Mouse (Mus musculus) intestine, postnatal 0 days (tissue): ENCODE data around the gene 1110059E24Rik. TPM values are rescaled to one million over a fixed set of nuclear protein-coding genes. Genes with fewer than 3 reads are reported as not detected.
"Not testable (repeated sequence)": the region's sequence is repeated elsewhere in the genome, so short reads cannot be mapped to it uniquely, and the experiment has no call there.

Source experiments
- ATAC-seq: fragments of 200-750 bp; cut with Nextera tagmentation; 2 replicates; pipeline ENCODE4 v1.8.0; 2017; ENCODE audit warnings: mild to moderate bottlenecking, moderate TSS enrichment, moderate library complexity
- H3K27ac ChIP-seq: fragments of 300-500 bp; sonication (generic); 2 replicates; pipeline ENCODE4 v1.5.1; 2014; ENCODE audit warnings: mild to moderate bottlenecking, low read depth, low read length, moderate library complexity
- H3K27me3 ChIP-seq: fragments of 300-500 bp; sonication (generic); replicated peaks from 2 replicates; pipeline ENCODE4 v1.6.1; 2014; ENCODE audit warnings: low read length, mixed read lengths; ENCODE audit not compliant: control insufficient read depth, insufficient read depth
- H3K36me3 ChIP-seq: fragments of 300-500 bp; sonication (generic); 2 replicates; pipeline ENCODE4 v1.6.1; 2014; ENCODE audit warnings: mild to moderate bottlenecking, moderate library complexity; ENCODE audit not compliant: control insufficient read depth, insufficient read depth
- H3K4me1 ChIP-seq: fragments of 300-500 bp; sonication (generic); replicated peaks from 2 replicates; pipeline ENCODE4 v1.6.1; 2014; ENCODE audit warnings: antibody characterized with exemption, low read length, mixed read lengths; ENCODE audit not compliant: control insufficient read depth, insufficient read depth
- H3K4me2 ChIP-seq: fragments of 300-500 bp; sonication (generic); replicated peaks from 2 replicates; pipeline ENCODE4 v1.6.1; 2014; ENCODE audit warnings: low read depth, mild to moderate bottlenecking, moderate library complexity
- H3K4me3 ChIP-seq: fragments of 300-500 bp; sonication (generic); 2 replicates; pipeline ENCODE4 v1.5.1; 2014; ENCODE audit warnings: low read depth, low read length
- H3K9ac ChIP-seq: fragments of 300-500 bp; sonication (generic); 2 replicates; pipeline ENCODE4 v1.6.1; 2014; ENCODE audit warnings: mild to moderate bottlenecking, low read depth, low read length
- H3K9me3 ChIP-seq: fragments of 300-500 bp; sonication (generic); 2 replicates; pipeline ENCODE4 v1.6.1; 2016; ENCODE audit warnings: mixed run types; ENCODE audit not compliant: control insufficient read depth
- CTCF ChIP-seq: sonication (generic); IDR thresholded peaks from 2 replicates; pipeline ENCODE4 v1.5.1; 2016; ENCODE audit warnings: low read depth, mild to moderate bottlenecking, control low read depth, antibody characterized with exemption, moderate library complexity
- WGBS: fragments of 180-500 bp; shearing (Covaris S2); extraction: QIAGEN DNeasy Blood & Tissue Kit; methylation state at CpG from one replicate; pipeline ENCODE4 v1.1.7; 2014; 5-methylcytosine and 5-hydroxymethylcytosine counted together
- polyA plus RNA-seq: library from polyadenylated mRNA; unstranded; fragments of >200 nt; fragmentation: Nextera tagmentation; extraction: Ambion mirVana; gene quantifications from 2 replicates; pipeline ENCODE4 v1.2.1, GENCODE M21; 2015

1110059E24Rik gene
- polyA plus RNA-seq, 1 experiment from 2014 or later: 46.5 TPM

- 36% methylated on average over 1 of the region's 1 CpGs for WGBS
- no peak overlapping the region for H3K4me2 ChIP-seq
- H3K36me3 ChIP-seq: no peaks in the 10 kb centered on the region
- H3K27ac ChIP-seq: no peak overlapping the region
- no peak for TF ChIP-seq CTCF
- H3K9ac ChIP-seq: no peak overlapping the region
- 0 out of 2 replicates have a peak, but pooled peaks cover 1% of the 10 kb centered on the region for H3K4me1 ChIP-seq
- no peak for ATAC-seq
- no peaks in the 10 kb centered on the region for H3K27me3 ChIP-seq
- no peak overlapping the region for H3K4me3 ChIP-seq
- no peaks in the 10 kb centered on the region for H3K9me3 ChIP-seq
Measured at GRCm38 (mm10) chr19:21629501-21629900, 23.3 kb downstream of the 1110059E24Rik start.

- Histone ChIP-seq H3K4me2 (no peak overlapping the region), H3K9ac (no peak overlapping the region), H3K27ac (no peak overlapping the region), H3K4me1 (0 out of 2 replicates have a peak, but pooled peaks cover 3% of the 10 kb centered on the region), H3K9me3 (no peaks in the 10 kb centered on the region), H3K27me3 (no peaks in the 10 kb centered on the region), H3K4me3 (no peak overlapping the region), H3K36me3 (no peaks in the 10 kb centered on the region)
- WGBS: 76% methylated on average over 1 of the region's 1 CpGs
- TF ChIP-seq CTCF: no peak
- no peak for ATAC-seq
Measured at GRCm38 (mm10) chr19:21629030-21629429, 23.7 kb downstream of the 1110059E24Rik start.

DNA sequence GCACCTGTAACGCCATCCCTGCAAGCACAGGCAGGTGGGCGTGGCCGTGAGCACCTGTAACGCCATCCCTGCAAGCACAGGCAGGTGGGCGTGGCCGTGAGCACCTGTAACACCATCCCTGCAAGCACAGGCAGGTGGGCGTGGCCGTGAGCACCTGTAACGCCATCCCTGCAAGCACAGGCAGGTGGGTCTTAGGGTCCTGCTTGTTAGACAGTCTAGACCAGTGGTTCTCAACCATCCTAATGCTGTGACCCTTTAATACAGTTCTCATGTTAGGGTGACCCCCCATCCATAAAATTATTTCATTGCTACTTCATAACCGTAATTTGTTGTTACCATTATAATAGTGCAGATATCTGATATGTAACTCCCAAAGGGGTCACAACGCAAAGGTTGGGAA, 24.3 kb downstream of the 1110059E24Rik start:
- not testable (repeated sequence) for H3K9me3 ChIP-seq, H3K36me3 ChIP-seq, H3K4me1 ChIP-seq, H3K27me3 ChIP-seq, H3K27ac ChIP-seq, H3K4me3 ChIP-seq, H3K9ac ChIP-seq
- 33% methylated on average over 10 of the region's 11 CpGs for WGBS
- ATAC-seq: peak; percentile 39; the same call in 1 of the 2 replicates
- 0 out of 2 replicates have a peak overlapping the region, but pooled peaks have one; percentile 32 for H3K4me2 ChIP-seq

DNA sequence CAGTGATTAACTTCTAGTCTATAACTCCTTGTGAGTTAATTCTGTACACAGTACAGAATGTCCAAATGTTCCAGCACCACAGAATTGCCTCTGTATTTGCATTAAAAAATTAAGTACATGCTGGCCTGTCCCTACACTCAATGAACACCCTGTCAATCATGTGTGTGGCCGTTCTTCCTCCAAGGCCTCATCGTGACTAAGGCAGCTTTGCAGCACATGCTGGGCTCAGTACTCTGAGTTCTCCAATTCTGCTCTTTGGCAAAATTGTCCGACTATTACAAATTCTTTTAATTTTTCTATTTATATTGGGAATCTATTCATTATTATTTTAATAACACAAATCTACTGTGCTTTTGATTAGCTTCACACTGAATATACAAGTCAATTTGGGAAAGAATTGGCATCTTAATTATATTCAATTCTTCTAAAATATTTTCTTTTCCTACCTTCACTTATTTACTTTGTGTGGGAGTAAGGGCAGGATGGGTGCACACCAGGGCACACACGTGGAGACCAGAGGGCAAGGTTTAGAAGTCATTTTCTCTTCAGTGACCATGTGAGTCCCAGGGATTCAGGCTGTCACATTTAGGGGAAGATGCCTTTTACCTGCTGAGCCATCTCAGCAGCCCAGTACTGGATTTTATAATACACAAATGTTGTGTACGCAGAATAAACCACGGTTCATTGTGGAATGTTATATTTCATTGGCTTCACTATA, 26.3 kb downstream of the 1110059E24Rik start:
- H3K36me3 ChIP-seq: no peaks in the 10 kb centered on the region
- H3K4me3 ChIP-seq: no peak overlapping the region
- H3K9me3 ChIP-seq: no peaks in the 10 kb centered on the region
- TF ChIP-seq CTCF: no peak
- H3K4me1 ChIP-seq: peaks cover 10% of the 10 kb centered on the region; the same call in 1 of the 2 replicates
- no peak overlapping the region for H3K9ac ChIP-seq
- ATAC-seq: no peak
- 85% methylated on average over 6 of the region's 6 CpGs for WGBS
- no peak overlapping the region for H3K4me2 ChIP-seq
- no peaks in the 10 kb centered on the region for H3K27me3 ChIP-seq
- no peak overlapping the region for H3K27ac ChIP-seq

DNA sequence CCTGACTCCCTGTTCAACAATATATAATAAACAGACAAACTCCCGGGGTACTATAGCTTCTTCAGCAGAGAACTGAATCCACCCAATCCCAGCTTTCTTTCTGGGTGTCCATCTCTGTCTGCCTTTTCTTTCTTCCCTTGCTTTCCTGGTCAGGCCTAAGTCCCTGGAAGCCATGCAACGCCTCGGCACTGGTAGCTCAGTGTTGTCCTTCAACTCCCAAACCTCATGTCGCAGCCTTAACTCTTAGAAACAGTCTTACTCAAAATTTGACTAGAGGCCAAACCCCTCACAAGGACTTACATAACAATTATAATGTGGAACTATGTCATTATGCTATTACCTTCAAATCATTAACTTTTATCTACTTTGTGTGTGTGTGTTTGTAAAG, 28.6 kb downstream of the 1110059E24Rik start:
- H3K9ac ChIP-seq: no peak overlapping the region
- no peaks in the 10 kb centered on the region for H3K36me3 ChIP-seq
- H3K4me1 ChIP-seq: peaks cover 10% of the 10 kb centered on the region; the same call in 1 of the 2 replicates
- H3K4me2 ChIP-seq: no peak overlapping the region
- ATAC-seq: peak; percentile 17; the same call in 1 of the 2 replicates
- H3K4me3 ChIP-seq: no peak overlapping the region
- no peak for TF ChIP-seq CTCF
- 60% methylated on average over 4 of the region's 4 CpGs for WGBS
- H3K27me3 ChIP-seq: no peaks in the 10 kb centered on the region
- no peak overlapping the region for H3K27ac ChIP-seq
- H3K9me3 ChIP-seq: no peaks in the 10 kb centered on the region

- ATAC-seq: peak; percentile 39; the same call in 1 of the 2 replicates
- no peaks in the 10 kb centered on the region for H3K9me3 ChIP-seq
- WGBS: 56% methylated on average over 3 of the region's 3 CpGs
Measured at GRCm38 (mm10) chr19:21623410-21624147, 29.2 kb downstream of the 1110059E24Rik start.

More at GRCm38 (mm10) chr19:21623410-21624147, 29.2 kb downstream of the 1110059E24Rik start:
- Histone ChIP-seq H3K4me3 (no peak overlapping the region), H3K4me1 (peaks cover 10% of the 10 kb centered on the region; the same call in 1 of the 2 replicates), H3K27ac (no peak overlapping the region), H3K9ac (no peak overlapping the region), H3K27me3 (no peaks in the 10 kb centered on the region), H3K4me2 (no peak overlapping the region), H3K36me3 (no peaks in the 10 kb centered on the region)
- TF ChIP-seq CTCF: no peak
